Mouse (Mus musculus): Measurements from ENCODE around the gene Nthl1. TPM values are rescaled to one million over a fixed set of nuclear protein-coding genes. Genes with fewer than 3 reads are reported as not detected.

The Nthl1 gene
- polyA plus RNA-seq, 1 experiment from 2014 or later: 9.6 TPM

GRCm38 (mm10) chr17:24596471-24597183 lies 35.9 kb upstream of the Nthl1 start:
- Histone ChIP-seq H3K36me3 (peaks cover 100% of the 10 kb centered on the region), H3K27ac (replicated peaks) (no peak overlapping the region), H3K4me1 (no peaks in the 10 kb centered on the region), H3K4me2 (no peak overlapping the region), H3K9me3 (no peaks in the 10 kb centered on the region), H3K4me3 (no peak overlapping the region), H3K27me3 (replicated peaks) (no peaks in the 10 kb centered on the region), H3K9ac (no peak overlapping the region)
- no peak for ATAC-seq (ENCODE audit: extremely low read depth, insufficient number of reproducible peaks, low FRiP score, low TSS enrichment)
- 86% methylated on average over 19 of the region's 19 CpGs for WGBS

GRCm38 (mm10) chr17:24597989-24598388 lies 34.5 kb upstream of the Nthl1 start:
- H3K9me3 ChIP-seq: no peaks in the 10 kb centered on the region
- no peak overlapping the region for H3K9ac ChIP-seq
- no peak for ATAC-seq (ENCODE audit: extremely low read depth, insufficient number of reproducible peaks, low FRiP score, low TSS enrichment)
- no peaks in the 10 kb centered on the region for H3K4me1 ChIP-seq
- no peaks in the 10 kb centered on the region for H3K27me3 ChIP-seq (replicated peaks)
- no peak overlapping the region for H3K27ac ChIP-seq (replicated peaks)
- whole genome bisulfite sequencing: 91% methylated on average over 3 of the region's 3 CpGs
- H3K4me2 ChIP-seq: no peak overlapping the region
- peaks cover 100% of the 10 kb centered on the region for H3K36me3 ChIP-seq
- H3K4me3 ChIP-seq: no peak overlapping the region

DNA sequence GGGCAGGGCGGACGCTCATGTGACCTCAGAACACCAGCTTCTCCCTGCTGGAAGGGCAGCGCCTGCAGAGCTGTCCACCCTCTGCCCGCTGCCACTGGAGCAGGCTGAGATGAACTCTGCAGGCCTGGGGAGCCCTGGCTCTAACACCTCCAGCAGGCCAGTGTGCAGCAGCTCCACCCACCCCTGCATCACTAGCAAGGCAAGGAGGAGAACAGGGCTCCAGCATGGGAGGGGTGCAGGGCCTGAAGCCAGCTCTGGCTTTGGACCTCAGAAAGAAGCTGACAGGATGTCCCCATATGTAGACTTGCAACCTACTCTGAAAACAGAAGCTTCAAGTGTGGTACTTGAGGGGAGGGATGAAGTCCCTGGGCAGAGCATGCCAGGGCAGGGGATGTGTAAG lies 32.0 kb upstream of the Nthl1 start:
- Histone ChIP-seq H3K9me3 (no peaks in the 10 kb centered on the region), H3K4me2 (no peak overlapping the region), H3K4me1 (no peaks in the 10 kb centered on the region), H3K27ac (replicated peaks) (no peak overlapping the region), H3K27me3 (replicated peaks) (no peaks in the 10 kb centered on the region), H3K36me3 (peaks cover 100% of the 10 kb centered on the region), H3K4me3 (no peak overlapping the region), H3K9ac (no peak overlapping the region)
- WGBS: 90% methylated on average over 4 of the region's 4 CpGs
- ATAC-seq (ENCODE audit: extremely low read depth, insufficient number of reproducible peaks, low FRiP score, low TSS enrichment): no peak

GRCm38 (mm10) chr17:24603961-24604360 lies 28.5 kb upstream of the Nthl1 start:
- WGBS: 92% methylated on average over 8 of the region's 8 CpGs
- H3K4me2 ChIP-seq: no peak overlapping the region
- ATAC-seq (ENCODE audit: extremely low read depth, insufficient number of reproducible peaks, low FRiP score, low TSS enrichment): no peak
- H3K4me3 ChIP-seq: no peak overlapping the region
- no peak overlapping the region for H3K9ac ChIP-seq
- no peak overlapping the region for H3K27ac ChIP-seq (replicated peaks)
- peaks cover 100% of the 10 kb centered on the region for H3K36me3 ChIP-seq
- H3K9me3 ChIP-seq: no peaks in the 10 kb centered on the region
- no peaks in the 10 kb centered on the region for H3K4me1 ChIP-seq
- H3K27me3 ChIP-seq (replicated peaks): no peaks in the 10 kb centered on the region

- Histone ChIP-seq H3K9me3 (no peaks in the 10 kb centered on the region), H3K4me3 (no peak overlapping the region), H3K36me3 (peaks cover 97% of the 10 kb centered on the region), H3K27me3 (replicated peaks) (no peaks in the 10 kb centered on the region), H3K4me1 (no peaks in the 10 kb centered on the region; the same call in 1 of the 2 replicates), H3K9ac (no peak overlapping the region), H3K27ac (replicated peaks) (no peak overlapping the region), H3K4me2 (no peak overlapping the region)
- WGBS: 68% methylated on average over 3 of the region's 3 CpGs
- ATAC-seq (ENCODE audit: extremely low read depth, insufficient number of reproducible peaks, low FRiP score, low TSS enrichment): no peak
These were observed 27.9 kb upstream of the Nthl1 start for GRCm38 (mm10) chr17:24604557-24604956.

DNA sequence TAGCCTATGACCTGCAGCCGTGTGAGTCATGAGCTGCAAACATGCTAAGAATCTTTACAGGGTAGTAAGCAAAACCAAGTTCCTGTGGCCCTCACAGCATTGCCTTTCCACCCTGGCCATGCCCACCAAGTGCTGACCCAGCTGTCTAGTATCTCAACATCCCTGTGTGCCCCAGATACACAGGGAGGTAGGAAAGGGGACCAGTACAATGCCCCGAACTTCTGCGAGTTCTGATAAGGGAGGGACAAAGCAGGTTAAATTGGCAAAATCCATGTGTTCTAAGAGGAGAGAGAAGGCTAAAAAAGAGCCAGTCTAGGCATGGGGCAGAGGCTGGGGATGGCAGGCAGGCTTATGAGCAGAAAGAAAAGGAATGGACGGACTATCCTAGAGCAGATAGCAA lies 24.1 kb upstream of the Nthl1 start:
- Histone ChIP-seq H3K9ac (no peak overlapping the region), H3K9me3 (no peaks in the 10 kb centered on the region), H3K36me3 (peaks cover 76% of the 10 kb centered on the region), H3K4me1 (peaks cover 11% of the 10 kb centered on the region), H3K27ac (replicated peaks) (no peak overlapping the region), H3K4me2 (no peak overlapping the region), H3K27me3 (replicated peaks) (no peaks in the 10 kb centered on the region), H3K4me3 (no peak overlapping the region)
- no peak for ATAC-seq (ENCODE audit: extremely low read depth, insufficient number of reproducible peaks, low FRiP score, low TSS enrichment)
- WGBS: 73% methylated on average over 4 of the region's 4 CpGs

DNA sequence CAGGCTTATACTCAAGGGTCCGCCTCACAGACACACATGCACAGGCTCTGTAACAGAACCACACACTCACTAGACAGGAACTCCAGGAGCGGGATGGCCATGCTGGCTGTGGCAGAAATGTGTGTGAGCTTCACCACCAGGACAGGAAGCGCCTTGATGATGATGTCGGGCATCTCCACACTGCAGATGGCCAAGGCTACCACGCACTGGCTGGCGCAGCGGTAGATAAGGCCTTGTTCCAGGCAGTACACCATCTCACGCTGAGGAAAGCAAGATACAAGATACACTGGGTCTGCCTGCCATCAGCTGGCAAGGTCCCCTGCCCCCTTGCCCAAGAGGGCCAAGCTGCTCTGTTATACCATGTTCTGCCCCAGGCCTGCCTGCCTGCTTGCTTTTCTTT lies 23.6 kb upstream of the Nthl1 start:
- Histone ChIP-seq H3K36me3 (peaks cover 76% of the 10 kb centered on the region), H3K9me3 (no peaks in the 10 kb centered on the region), H3K4me3 (no peak overlapping the region), H3K4me1 (peaks cover 11% of the 10 kb centered on the region), H3K27ac (replicated peaks) (no peak overlapping the region), H3K4me2 (no peak overlapping the region), H3K9ac (no peak overlapping the region), H3K27me3 (replicated peaks) (no peaks in the 10 kb centered on the region)
- WGBS: 83% methylated on average over 8 of the region's 8 CpGs
- ATAC-seq (ENCODE audit: extremely low read depth, insufficient number of reproducible peaks, low FRiP score, low TSS enrichment): no peak

DNA sequence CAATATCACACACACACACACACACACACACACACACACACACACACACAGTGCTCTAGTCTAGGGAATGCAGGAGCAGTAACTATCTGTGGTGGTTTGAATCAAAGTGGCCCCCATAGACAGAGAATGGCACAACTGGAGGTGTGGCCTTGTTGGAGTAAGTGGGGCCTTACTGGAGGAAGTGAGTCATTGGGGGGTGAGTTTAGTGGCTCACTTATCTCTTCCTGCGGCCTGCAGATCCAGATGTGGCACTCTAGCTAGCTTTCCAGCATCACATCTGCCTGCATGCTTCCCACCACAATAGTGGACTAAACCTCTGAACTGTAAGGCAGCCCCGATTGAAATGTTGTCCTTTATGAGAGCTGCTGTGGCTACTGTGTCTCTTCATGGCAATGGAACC lies 21.8 kb upstream of the Nthl1 start:
- Histone ChIP-seq H3K4me3 (no peak overlapping the region), H3K4me2 (no peak overlapping the region), H3K27ac (replicated peaks) (peak overlapping the region; percentile 24; the same call in 1 of the 2 replicates), H3K36me3 (peaks cover 76% of the 10 kb centered on the region), H3K9me3 (no peaks in the 10 kb centered on the region), H3K4me1 (peaks cover 11% of the 10 kb centered on the region), H3K27me3 (replicated peaks) (no peaks in the 10 kb centered on the region), H3K9ac (no peak overlapping the region)
- no peak for ATAC-seq (ENCODE audit: extremely low read depth, insufficient number of reproducible peaks, low FRiP score, low TSS enrichment)
- 49% methylated on average over 2 of the region's 2 CpGs for WGBS

GRCm38 (mm10) chr17:24617561-24618194 lies 14.8 kb upstream of the Nthl1 start:
- Histone ChIP-seq H3K27ac (replicated peaks) (peak overlapping the region; percentile 44; the same call in 1 of the 2 replicates), H3K4me2 (no peak overlapping the region), H3K36me3 (peaks cover 94% of the 10 kb centered on the region), H3K9ac (peak overlapping the region; percentile 37; the same call in 1 of the 2 replicates), H3K9me3 (no peaks in the 10 kb centered on the region), H3K4me1 (no peaks in the 10 kb centered on the region), H3K27me3 (replicated peaks) (no peaks in the 10 kb centered on the region), H3K4me3 (no peak overlapping the region)
- 75% methylated on average over 14 of the region's 14 CpGs for WGBS
- peak; percentile 51; the same call in 1 of the 2 replicates for ATAC-seq (ENCODE audit: extremely low read depth, insufficient number of reproducible peaks, low FRiP score, low TSS enrichment)

DNA sequence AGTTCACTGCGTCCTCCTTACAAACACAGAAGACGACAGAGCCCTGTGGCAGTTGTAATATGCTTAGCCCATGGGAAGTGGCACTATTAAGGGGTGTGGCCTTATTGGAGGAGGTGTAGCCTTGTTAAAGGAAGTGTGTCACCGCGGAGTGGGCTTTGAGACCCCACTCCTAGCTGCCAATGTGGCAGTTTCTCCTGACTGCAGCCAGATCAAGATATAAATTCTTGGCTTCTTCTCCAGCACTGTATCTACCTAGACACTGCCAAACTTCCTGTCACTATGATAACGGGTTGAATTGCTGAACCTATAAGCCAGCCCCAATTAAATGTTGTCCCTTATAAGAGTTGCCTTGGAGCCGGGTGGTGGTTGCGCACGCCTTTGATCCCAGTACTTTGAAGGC lies 7.0 kb upstream of the Nthl1 start:
- ATAC-seq (ENCODE audit: extremely low read depth, insufficient number of reproducible peaks, low FRiP score, low TSS enrichment): no peak
- no peaks in the 10 kb centered on the region for H3K27me3 ChIP-seq (replicated peaks)
- no peak overlapping the region for H3K4me3 ChIP-seq
- H3K36me3 ChIP-seq: peaks cover 99% of the 10 kb centered on the region
- H3K9ac ChIP-seq: no peak overlapping the region
- H3K4me2 ChIP-seq: no peak overlapping the region
- H3K27ac ChIP-seq (replicated peaks): no peak overlapping the region
- WGBS: 91% methylated on average over 8 of the region's 8 CpGs
- peaks cover 4% of the 10 kb centered on the region for H3K4me1 ChIP-seq
- no peaks in the 10 kb centered on the region for H3K9me3 ChIP-seq

DNA sequence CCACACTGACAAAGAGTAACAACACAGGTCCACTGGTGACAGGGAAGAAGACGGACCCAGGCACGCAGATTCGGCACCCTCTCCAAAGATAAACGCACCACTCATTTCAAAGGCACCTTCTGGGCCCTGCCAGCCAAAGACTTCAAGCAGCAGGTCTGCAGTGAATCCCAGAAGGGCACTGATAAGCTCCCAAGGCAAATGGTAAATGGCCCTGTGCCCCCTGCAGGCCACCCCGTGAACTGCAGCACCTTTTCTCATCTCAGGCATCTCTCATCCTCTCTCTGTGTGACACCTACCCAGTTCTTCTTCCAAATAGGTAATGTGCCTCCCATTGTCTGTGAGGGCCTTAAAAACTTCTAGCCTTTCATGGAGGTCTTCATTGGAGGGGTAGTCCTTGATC lies 3.8 kb upstream of the Nthl1 start:
- peaks cover 75% of the 10 kb centered on the region for H3K36me3 ChIP-seq
- 18% methylated on average over 5 of the region's 5 CpGs for WGBS
- no peak overlapping the region for H3K4me2 ChIP-seq
- peaks cover 21% of the 10 kb centered on the region for H3K4me1 ChIP-seq
- no peaks in the 10 kb centered on the region for H3K27me3 ChIP-seq (replicated peaks)
- H3K27ac ChIP-seq (replicated peaks): no peak overlapping the region
- no peaks in the 10 kb centered on the region for H3K9me3 ChIP-seq
- ATAC-seq (ENCODE audit: extremely low read depth, insufficient number of reproducible peaks, low FRiP score, low TSS enrichment): no peak
- no peak overlapping the region for H3K9ac ChIP-seq
- no peak overlapping the region for H3K4me3 ChIP-seq

DNA sequence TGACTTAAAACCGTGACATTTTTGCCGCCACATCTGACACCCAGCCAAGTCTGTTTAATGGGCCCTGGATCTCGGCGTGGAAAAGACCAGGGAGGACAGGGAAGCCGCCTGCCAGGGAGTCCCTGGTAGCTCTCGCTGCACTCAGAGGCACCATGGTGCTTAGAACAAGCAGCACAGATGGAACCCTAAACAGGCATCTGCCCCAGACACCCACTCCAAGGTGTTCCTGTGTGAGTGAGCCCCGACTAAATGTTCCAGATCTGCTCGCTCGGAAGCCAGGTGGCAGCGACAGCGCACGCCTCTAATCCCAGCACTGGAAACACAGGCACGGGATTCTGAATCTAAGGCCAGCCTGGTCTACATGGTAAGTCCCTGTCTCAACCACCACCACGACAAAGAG lies 2.4 kb upstream of the Nthl1 start:
- Histone ChIP-seq H3K4me3 (no peak overlapping the region), H3K27me3 (replicated peaks) (peaks cover 12% of the 10 kb centered on the region), H3K9ac (no peak overlapping the region), H3K27ac (replicated peaks) (no peak overlapping the region), H3K4me1 (peaks cover 30% of the 10 kb centered on the region), H3K4me2 (no peak overlapping the region), H3K9me3 (no peaks in the 10 kb centered on the region), H3K36me3 (peaks cover 61% of the 10 kb centered on the region)
- no peak for ATAC-seq (ENCODE audit: extremely low read depth, insufficient number of reproducible peaks, low FRiP score, low TSS enrichment)
- 84% methylated on average over 14 of the region's 14 CpGs for WGBS

Data from heart, embryonic 13.5 days (tissue).